Mouse (Mus musculus) hindbrain, embryonic 12.5 days (tissue): ENCODE measurements around the gene Gm5475. TPM values are rescaled to one million over a fixed set of nuclear protein-coding genes. Genes with fewer than 3 reads are reported as not detected.

Experiments used
- ATAC-seq: fragments of 200-750 bp; cut with Nextera tagmentation; 2 replicates; pipeline ENCODE4 v1.8.0; 2017; ENCODE audit warnings: moderate TSS enrichment; ENCODE audit not compliant: low FRiP score
- H3K27ac ChIP-seq: fragments of 300-500 bp; sonication (generic); 2 replicates; pipeline ENCODE4 v1.5.1; 2016; ENCODE audit warnings: mild to moderate bottlenecking
- H3K27me3 ChIP-seq: fragments of 300-500 bp; sonication (generic); 2 replicates; pipeline ENCODE4 v1.6.1; 2016; ENCODE audit warnings: mild to moderate bottlenecking
- H3K36me3 ChIP-seq: fragments of 300-500 bp; sonication (generic); 2 replicates; pipeline ENCODE4 v1.6.1; 2016; ENCODE audit warnings: mild to moderate bottlenecking
- H3K4me1 ChIP-seq: fragments of 300-500 bp; sonication (generic); 2 replicates; pipeline ENCODE4 v1.6.1; 2016
- H3K4me2 ChIP-seq: fragments of 300-500 bp; sonication (generic); replicated peaks from 2 replicates; pipeline ENCODE4 v1.6.1; 2016; ENCODE audit warnings: mild to moderate bottlenecking
- H3K4me3 ChIP-seq: fragments of 300-500 bp; sonication (generic); 2 replicates; pipeline ENCODE4 v1.5.1; 2016; ENCODE audit warnings: mild to moderate bottlenecking
- H3K9ac ChIP-seq: fragments of 300-500 bp; sonication (generic); 2 replicates; pipeline ENCODE4 v1.6.1; 2016; ENCODE audit warnings: mild to moderate bottlenecking, moderate library complexity
- H3K9me3 ChIP-seq: fragments of 300-500 bp; sonication (generic); replicated peaks from 2 replicates; pipeline ENCODE4 v1.6.1; 2016; ENCODE audit warnings: mild to moderate bottlenecking
- WGBS: fragments of 180-500 bp; shearing (Covaris S2); methylation state at CpG from one replicate; pipeline ENCODE4 v1.1.7; 2016; 5-methylcytosine and 5-hydroxymethylcytosine counted together
- polyA plus RNA-seq: library from polyadenylated mRNA; unstranded; fragments of >200 nt; fragmentation: Nextera tagmentation; extraction: Ambion mirVana; gene quantifications from 2 replicates; pipeline ENCODE4 v1.2.1, GENCODE M21; 2016

Gm5475 gene
- polyA plus RNA-seq, 1 experiment from 2014 or later, result not detected

GRCm38 (mm10) chr15:100429959-100430565, 8.1 kb downstream of the Gm5475 start:
- Histone ChIP-seq H3K4me3 (no peak overlapping the region), H3K9me3 (no peaks in the 10 kb centered on the region), H3K9ac (no peak overlapping the region), H3K4me1 (no peaks in the 10 kb centered on the region), H3K36me3 (no peaks in the 10 kb centered on the region), H3K4me2 (no peak overlapping the region), H3K27me3 (peaks cover 13% of the 10 kb centered on the region), H3K27ac (no peak overlapping the region)
- WGBS, result 72% methylated on average over 11 of the region's 11 CpGs
- ATAC-seq, result no peak

- H3K27me3 ChIP-seq, result no peaks in the 10 kb centered on the region
- no peak overlapping the region for H3K4me3 ChIP-seq
- H3K9me3 ChIP-seq, result no peaks in the 10 kb centered on the region
- H3K36me3 ChIP-seq, result no peaks in the 10 kb centered on the region
- H3K4me2 ChIP-seq, result no peak overlapping the region
- H3K4me1 ChIP-seq, result no peaks in the 10 kb centered on the region
- ATAC-seq, result no peak
- WGBS, result 72% methylated on average over 4 of the region's 4 CpGs
- no peak overlapping the region for H3K9ac ChIP-seq
- no peak overlapping the region for H3K27ac ChIP-seq
These were observed 11.3 kb downstream of the Gm5475 start for GRCm38 (mm10) chr15:100433234-100433633.

GRCm38 (mm10) chr15:100436112-100436511, 14.2 kb downstream of the Gm5475 start:
- WGBS, result 87% methylated on average over 4 of the region's 4 CpGs
- ATAC-seq, result no peak
- no peak overlapping the region for H3K4me3 ChIP-seq

GRCm38 (mm10) chr15:100436518-100436917, 14.6 kb downstream of the Gm5475 start:
- Histone ChIP-seq H3K4me3 (no peak overlapping the region), H3K27ac (no peak overlapping the region), H3K4me1 (no peaks in the 10 kb centered on the region), H3K9ac (no peak overlapping the region), H3K36me3 (no peaks in the 10 kb centered on the region), H3K4me2 (no peak overlapping the region), H3K9me3 (no peaks in the 10 kb centered on the region), H3K27me3 (no peaks in the 10 kb centered on the region)
- ATAC-seq, result no peak
- WGBS, result 67% methylated on average over 10 of the region's 10 CpGs

More at GRCm38 (mm10) chr15:100436112-100436511, 14.2 kb downstream of the Gm5475 start:
- Histone ChIP-seq H3K9ac (no peak overlapping the region), H3K27ac (no peak overlapping the region), H3K4me1 (no peaks in the 10 kb centered on the region), H3K9me3 (no peaks in the 10 kb centered on the region), H3K4me2 (no peak overlapping the region), H3K36me3 (no peaks in the 10 kb centered on the region), H3K27me3 (no peaks in the 10 kb centered on the region)

GRCm38 (mm10) chr15:100443126-100443922, 21.4 kb downstream of the Gm5475 start:
- 9% methylated on average over 21 of the region's 31 CpGs for WGBS

GRCm38 (mm10) chr15:100446887-100447286, 24.9 kb downstream of the Gm5475 start:
- 88% methylated on average over 2 of the region's 2 CpGs for WGBS
- Histone ChIP-seq H3K9me3 (no peaks in the 10 kb centered on the region), H3K4me3 (no peak overlapping the region), H3K27me3 (no peaks in the 10 kb centered on the region), H3K4me1 (peaks cover 6% of the 10 kb centered on the region), H3K4me2 (no peak overlapping the region), H3K36me3 (no peaks in the 10 kb centered on the region), H3K9ac (no peak overlapping the region), H3K27ac (no peak overlapping the region)
- no peak for ATAC-seq

More at GRCm38 (mm10) chr15:100443126-100443922, 21.4 kb downstream of the Gm5475 start:
- Histone ChIP-seq H3K4me2 (peak overlapping the region; percentile 61), H3K9ac (peak overlapping the region; percentile 61), H3K36me3 (no peaks in the 10 kb centered on the region), H3K4me3 (peak overlapping the region; percentile 49), H3K27me3 (no peaks in the 10 kb centered on the region), H3K9me3 (no peaks in the 10 kb centered on the region), H3K27ac (peak overlapping the region; percentile 80), H3K4me1 (peaks cover 6% of the 10 kb centered on the region)
- ATAC-seq, result peak; percentile 96

- no peak for ATAC-seq
- Histone ChIP-seq H3K36me3 (no peaks in the 10 kb centered on the region), H3K27ac (no peak overlapping the region), H3K27me3 (no peaks in the 10 kb centered on the region), H3K4me3 (no peak overlapping the region), H3K4me2 (no peak overlapping the region), H3K4me1 (peaks cover 3% of the 10 kb centered on the region; the same call in 1 of the 2 replicates), H3K9me3 (no peaks in the 10 kb centered on the region), H3K9ac (no peak overlapping the region)
- WGBS, result 70% methylated on average over 4 of the region's 4 CpGs
These were observed 26.6 kb downstream of the Gm5475 start for GRCm38 (mm10) chr15:100448572-100448971.

GRCm38 (mm10) chr15:100449495-100449894, 27.5 kb downstream of the Gm5475 start:
- Histone ChIP-seq H3K9ac (no peak overlapping the region), H3K9me3 (no peaks in the 10 kb centered on the region), H3K4me3 (no peak overlapping the region), H3K36me3 (no peaks in the 10 kb centered on the region), H3K27ac (no peak overlapping the region), H3K4me2 (no peak overlapping the region), H3K27me3 (no peaks in the 10 kb centered on the region), H3K4me1 (no peaks in the 10 kb centered on the region)
- WGBS, result 90% methylated on average over 3 of the region's 3 CpGs
- ATAC-seq, result no peak

GRCm38 (mm10) chr15:100451245-100451644, 29.3 kb downstream of the Gm5475 start:
- 70% methylated on average over 16 of the region's 16 CpGs for WGBS
- no peaks in the 10 kb centered on the region for H3K27me3 ChIP-seq
- ATAC-seq, result no peak
- H3K4me2 ChIP-seq, result no peak overlapping the region
- H3K9ac ChIP-seq, result no peak overlapping the region
- H3K27ac ChIP-seq, result no peak overlapping the region
- no peak overlapping the region for H3K4me3 ChIP-seq
- no peaks in the 10 kb centered on the region for H3K36me3 ChIP-seq
- no peaks in the 10 kb centered on the region for H3K4me1 ChIP-seq
- no peaks in the 10 kb centered on the region for H3K9me3 ChIP-seq

- Histone ChIP-seq H3K9ac (no peak overlapping the region), H3K27ac (no peak overlapping the region), H3K4me3 (no peak overlapping the region), H3K4me1 (peaks cover 2% of the 10 kb centered on the region; the same call in 1 of the 2 replicates), H3K4me2 (no peak overlapping the region), H3K27me3 (no peaks in the 10 kb centered on the region), H3K36me3 (no peaks in the 10 kb centered on the region), H3K9me3 (no peaks in the 10 kb centered on the region)
- WGBS, result 82% methylated on average over 11 of the region's 11 CpGs
- no peak for ATAC-seq
These were observed 30.5 kb downstream of the Gm5475 start for GRCm38 (mm10) chr15:100452486-100452885.

GRCm38 (mm10) chr15:100456356-100456991, 34.5 kb downstream of the Gm5475 start:
- H3K27me3 ChIP-seq, result peaks cover 14% of the 10 kb centered on the region; the same call in 1 of the 2 replicates
- ATAC-seq, result no peak
- 66% methylated on average over 7 of the region's 7 CpGs for WGBS

GRCm38 (mm10) chr15:100457340-100457739, 35.4 kb downstream of the Gm5475 start:
- WGBS, result 10% methylated on average over 17 of the region's 17 CpGs
- no peak for ATAC-seq
- H3K4me1 ChIP-seq, result peaks cover 6% of the 10 kb centered on the region
- H3K27me3 ChIP-seq, result peaks cover 14% of the 10 kb centered on the region; the same call in 1 of the 2 replicates
- H3K9ac ChIP-seq, result no peak overlapping the region
- no peak overlapping the region for H3K4me2 ChIP-seq
- no peaks in the 10 kb centered on the region for H3K36me3 ChIP-seq
- no peak overlapping the region for H3K27ac ChIP-seq
- H3K4me3 ChIP-seq, result no peak overlapping the region
- H3K9me3 ChIP-seq, result no peaks in the 10 kb centered on the region

More at GRCm38 (mm10) chr15:100456356-100456991, 34.5 kb downstream of the Gm5475 start:
- Histone ChIP-seq H3K9ac (no peak overlapping the region), H3K9me3 (no peaks in the 10 kb centered on the region), H3K4me3 (no peak overlapping the region), H3K4me1 (peaks cover 4% of the 10 kb centered on the region; the same call in 1 of the 2 replicates), H3K4me2 (no peak overlapping the region), H3K36me3 (no peaks in the 10 kb centered on the region), H3K27ac (no peak overlapping the region)
